8 mouse cellular contexts compared by ENCODE assay signal in genomic region chr7:45370475-45371311, GRCm38 (mm10). TPM values are rescaled to one million over a fixed set of nuclear protein-coding genes. Genes with fewer than 3 reads are reported as not detected.
DNase-seq lines count a peak whose midpoint lies in the region; ATAC-seq and TF ChIP-seq lines count a peak whose summit lies in the region.

TSS of gene Lin7b (minus strand) at chr7:45370583.

- intact Hi-C loops in left cerebral cortex, adult 2 months (cut with DNase I) = no loop called here

- DNase-seq in embryo, embryonic 10 days (ENCODE audit: low spot score) = peak; percentile 95
- DNase-seq in gastrocnemius, postnatal 10 days = peak; percentile 79
- peak; percentile 49 for DNase-seq in hindlimb bud, embryonic 11.5 days (ENCODE audit: extremely low spot score, low read depth, low spot score)
- peak; percentile 90 to 91 for DNase-seq in left cerebral cortex, adult 2 months (ENCODE audit: extremely low spot score in 1 of 2, low spot score in 2 of 2)
- peak; percentile 95 for DNase-seq in right cerebral cortex, adult 18-20 months
- DNase-seq in urinary bladder, adult 2 months (ENCODE audit: low spot score) = peak; percentile 69

- ATAC-seq in activated CD4-positive, CD25-positive, alpha-beta regulatory T cell, adult 4 months = peak; percentile 68
- peak; percentile 73 for ATAC-seq in megakaryocyte, adult 5-6 weeks (ENCODE audit: poor library complexity, severe bottlenecking)

- H3K27ac ChIP-seq in left cerebral cortex, adult 2 months = peak within 1 kb of the TSS; percentile 97

- TF ChIP-seq CTCF in left cerebral cortex, adult 2 months (IDR thresholded peaks at IDR 0.05) = peak; percentile 23

- peak within 1 kb of the TSS; percentile 84 for H3K4me3 ChIP-seq in left cerebral cortex, adult 2 months

RNA-seq across cellular contexts. Expression of gene Lin7b, which starts in this region (rescaled TPM):
- polyA plus RNA-seq in activated CD4-positive, CD25-positive, alpha-beta regulatory T cell, adult 4 months (2017; shearing (Covaris generic)) = not detected
- total RNA-seq in gastrocnemius, postnatal 10 days (2021) = 1 to 10 TPM; 1.9 to 2.0 TPM
- 100 to 1,000 TPM; 156 to 178 TPM for total RNA-seq in left cerebral cortex, adult 2 months (2021)
- total RNA-seq in megakaryocyte, adult 5-6 weeks (2015) = 0.71 TPM in 1 of 2 replicates, not detected in the other
- not detected in 2 replicates for total RNA-seq in megakaryocyte, adult 5-6 weeks (2017)
- 19.2 and 21.0 TPM in 2 replicates for polyA plus RNA-seq in urinary bladder, adult 2 months (2012; rRNA removed)

Comparison
In these comparisons a context has a peak if more than half of its experiments do, and no peak if none do; other contexts are left out.
1. Peak in every context shown above with its lines: DNase-seq, ATAC-seq, H3K4me3 ChIP-seq and H3K27ac ChIP-seq.
2. RNA of gene Lin7b (total RNA-seq): 156 to 178 TPM in left cerebral cortex, adult 2 months; 1.9 to 2.0 TPM in gastrocnemius, postnatal 10 days and 0.71 TPM in megakaryocyte, adult 5-6 weeks; every median in the first group is over 10 times any median in the second.
3. RNA of gene Lin7b (polyA plus RNA-seq): 19.2 to 21.0 TPM in urinary bladder, adult 2 months; not detected in activated CD4-positive, CD25-positive, alpha-beta regulatory T cell, adult 4 months; every median in the first group is over 10 times any median in the second.
4. Peak in ATAC-seq in activated CD4-positive, CD25-positive, alpha-beta regulatory T cell, adult 4 months; RNA of the gene not detected or under 1 TPM.
5. Peak in ATAC-seq in megakaryocyte, adult 5-6 weeks; RNA of the gene not detected or under 1 TPM.